Mouse (Mus musculus) erythroblast, embryonic 14.5 days (primary cell): ENCODE data around the gene Rnf220.

ENCODE experiments used
- GATA1 ChIP-seq: IDR thresholded peaks from 2 replicates; pipeline ENCODE4 v1.6.1; 2012; ENCODE audit warnings: low read length, inconsistent platforms, mixed read lengths
- TAL1 ChIP-seq: IDR thresholded peaks from 3 replicates; pipeline ENCODE4 v1.6.1; 2012; ENCODE audit warnings: low read length, inconsistent platforms, mixed read lengths

GRCm38 (mm10) chr4:117359803-117360382, 137.0 kb downstream of the Rnf220 start:
- TF ChIP-seq GATA1: no peak
- TF ChIP-seq TAL1: no peak
